Mouse (Mus musculus): ENCODE data around the gene Crybb3. TPM values are rescaled to one million over a fixed set of nuclear protein-coding genes. Genes with fewer than 3 reads are reported as not detected.

Gene Crybb3
- polyA plus RNA-seq, 1 experiment: 0.84 TPM

GRCm38 (mm10) chr5:113119861-113120465 is 38.6 kb upstream of the Crybb3 start:
- Histone ChIP-seq H3K4me1 (ENCODE audit: control insufficient read depth, insufficient read depth, low read length) (no peaks in the 10 kb centered on the region), H3K36me3 (ENCODE audit: control insufficient read depth, insufficient read depth, low read length) (no peaks in the 10 kb centered on the region), H3K4me3 (ENCODE audit: control insufficient read depth, low read depth, low read length) (no peak overlapping the region), H3K27ac (ENCODE audit: control insufficient read depth, insufficient read depth, low read depth, low read length) (no peak overlapping the region), H3K27me3 (ENCODE audit: control insufficient read depth, insufficient read depth, low read length) (no peaks in the 10 kb centered on the region)
- no peak for TF ChIP-seq CTCF (IDR thresholded peaks at IDR 0.05; ENCODE audit: control insufficient read depth, insufficient read depth, insufficient replicate concordance, low read depth, low read length)
- no peak for TF ChIP-seq POLR2A (IDR thresholded peaks at IDR 0.05; ENCODE audit: control insufficient read depth, low read depth, low read length)

DNA sequence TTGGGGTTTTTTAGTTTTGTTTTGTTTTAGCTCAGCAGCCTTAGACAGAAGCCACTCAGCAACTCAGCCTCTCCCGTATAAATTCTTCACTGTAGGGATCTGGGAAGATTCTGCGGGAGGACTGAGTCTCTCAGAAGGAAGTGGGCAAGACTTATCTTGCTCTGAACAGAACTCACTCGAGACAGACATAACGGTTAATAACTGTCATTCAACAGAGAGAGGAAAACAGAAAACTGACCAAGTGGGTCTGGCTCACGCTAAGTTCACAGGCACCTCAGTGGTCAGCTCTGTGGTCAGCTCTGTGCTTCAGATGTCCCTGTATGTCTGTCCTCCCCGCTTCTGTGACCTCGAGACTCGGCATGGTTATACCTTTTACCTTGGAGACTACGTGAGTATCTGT is 37.9 kb upstream of the Crybb3 start:
- Histone ChIP-seq H3K4me1 (ENCODE audit: control insufficient read depth, insufficient read depth, low read length) (no peaks in the 10 kb centered on the region), H3K27me3 (ENCODE audit: control insufficient read depth, insufficient read depth, low read length) (no peaks in the 10 kb centered on the region), H3K27ac (ENCODE audit: control insufficient read depth, insufficient read depth, low read depth, low read length) (no peak overlapping the region), H3K36me3 (ENCODE audit: control insufficient read depth, insufficient read depth, low read length) (no peaks in the 10 kb centered on the region), H3K4me3 (ENCODE audit: control insufficient read depth, low read depth, low read length) (no peak overlapping the region)
- TF ChIP-seq CTCF (IDR thresholded peaks at IDR 0.05; ENCODE audit: control insufficient read depth, insufficient read depth, insufficient replicate concordance, low read depth, low read length) (no peak), POLR2A (IDR thresholded peaks at IDR 0.05; ENCODE audit: control insufficient read depth, low read depth, low read length) (no peak)

GRCm38 (mm10) chr5:113118695-113119094 is 37.3 kb upstream of the Crybb3 start:
- no peak overlapping the region for H3K27ac ChIP-seq (ENCODE audit: control insufficient read depth, insufficient read depth, low read depth, low read length)
- no peak overlapping the region for H3K4me3 ChIP-seq (ENCODE audit: control insufficient read depth, low read depth, low read length)
- H3K4me1 ChIP-seq (ENCODE audit: control insufficient read depth, insufficient read depth, low read length): no peaks in the 10 kb centered on the region
- no peak for TF ChIP-seq POLR2A (IDR thresholded peaks at IDR 0.05; ENCODE audit: control insufficient read depth, low read depth, low read length)
- TF ChIP-seq CTCF (IDR thresholded peaks at IDR 0.05; ENCODE audit: control insufficient read depth, insufficient read depth, insufficient replicate concordance, low read depth, low read length): no peak
- no peaks in the 10 kb centered on the region for H3K36me3 ChIP-seq (ENCODE audit: control insufficient read depth, insufficient read depth, low read length)
- H3K27me3 ChIP-seq (ENCODE audit: control insufficient read depth, insufficient read depth, low read length): no peaks in the 10 kb centered on the region

DNA sequence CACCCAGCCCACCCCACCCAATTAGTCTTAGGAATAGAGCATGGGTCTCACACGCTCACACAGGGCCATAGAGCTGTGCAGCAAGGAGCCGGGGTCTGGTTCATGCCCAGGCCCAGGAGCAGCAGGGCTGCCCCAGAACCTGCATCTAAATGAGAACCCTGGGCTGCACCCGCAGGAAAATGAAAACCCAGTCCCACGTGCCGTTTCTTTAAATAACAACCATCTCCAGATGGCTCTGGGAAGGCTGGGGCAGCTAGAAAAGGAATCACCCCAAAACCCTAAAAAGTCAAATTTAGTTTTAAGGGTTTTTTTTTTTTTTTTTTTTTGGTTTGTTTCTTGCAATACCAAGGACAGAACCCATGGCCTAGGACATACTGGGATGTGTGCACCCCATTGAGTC is 36.0 kb upstream of the Crybb3 start:
- Histone ChIP-seq H3K4me1 (ENCODE audit: control insufficient read depth, insufficient read depth, low read length) (no peaks in the 10 kb centered on the region; the same call in 1 of the 2 replicates), H3K27ac (ENCODE audit: control insufficient read depth, insufficient read depth, low read depth, low read length) (no peak overlapping the region), H3K27me3 (ENCODE audit: control insufficient read depth, insufficient read depth, low read length) (no peaks in the 10 kb centered on the region)

GRCm38 (mm10) chr5:113115896-113116295 is 34.5 kb upstream of the Crybb3 start:
- no peaks in the 10 kb centered on the region for H3K27me3 ChIP-seq (ENCODE audit: control insufficient read depth, insufficient read depth, low read length)
- no peak overlapping the region for H3K4me3 ChIP-seq (ENCODE audit: control insufficient read depth, low read depth, low read length)
- H3K27ac ChIP-seq (ENCODE audit: control insufficient read depth, insufficient read depth, low read depth, low read length): no peak overlapping the region
- TF ChIP-seq CTCF (IDR thresholded peaks at IDR 0.05; ENCODE audit: control insufficient read depth, insufficient read depth, insufficient replicate concordance, low read depth, low read length): no peak
- TF ChIP-seq POLR2A (IDR thresholded peaks at IDR 0.05; ENCODE audit: control insufficient read depth, low read depth, low read length): no peak
- no peaks in the 10 kb centered on the region; the same call in 1 of the 2 replicates for H3K4me1 ChIP-seq (ENCODE audit: control insufficient read depth, insufficient read depth, low read length)
- no peaks in the 10 kb centered on the region for H3K36me3 ChIP-seq (ENCODE audit: control insufficient read depth, insufficient read depth, low read length)

More for the DNA sequence above, 36.0 kb upstream of the Crybb3 start:
- Histone ChIP-seq H3K36me3 (ENCODE audit: control insufficient read depth, insufficient read depth, low read length) (no peaks in the 10 kb centered on the region), H3K4me3 (ENCODE audit: control insufficient read depth, low read depth, low read length) (no peak overlapping the region)
- TF ChIP-seq POLR2A (IDR thresholded peaks at IDR 0.05; ENCODE audit: control insufficient read depth, low read depth, low read length): no peak
- no peak for TF ChIP-seq CTCF (IDR thresholded peaks at IDR 0.05; ENCODE audit: control insufficient read depth, insufficient read depth, insufficient replicate concordance, low read depth, low read length)

GRCm38 (mm10) chr5:113114264-113115225 is 33.2 kb upstream of the Crybb3 start:
- no peaks in the 10 kb centered on the region for H3K27me3 ChIP-seq (ENCODE audit: control insufficient read depth, insufficient read depth, low read length)
- no peak for TF ChIP-seq POLR2A (IDR thresholded peaks at IDR 0.05; ENCODE audit: control insufficient read depth, low read depth, low read length)
- TF ChIP-seq CTCF (IDR thresholded peaks at IDR 0.05; ENCODE audit: control insufficient read depth, insufficient read depth, insufficient replicate concordance, low read depth, low read length): no peak
- H3K36me3 ChIP-seq (ENCODE audit: control insufficient read depth, insufficient read depth, low read length): no peaks in the 10 kb centered on the region
- H3K4me3 ChIP-seq (ENCODE audit: control insufficient read depth, low read depth, low read length): no peak overlapping the region
- no peak overlapping the region for H3K27ac ChIP-seq (ENCODE audit: control insufficient read depth, insufficient read depth, low read depth, low read length)
- H3K4me1 ChIP-seq (ENCODE audit: control insufficient read depth, insufficient read depth, low read length): no peaks in the 10 kb centered on the region; the same call in 1 of the 2 replicates

- no peak for TF ChIP-seq POLR2A (IDR thresholded peaks at IDR 0.05; ENCODE audit: control insufficient read depth, low read depth, low read length)
- TF ChIP-seq CTCF (IDR thresholded peaks at IDR 0.05; ENCODE audit: control insufficient read depth, insufficient read depth, insufficient replicate concordance, low read depth, low read length): no peak
- H3K4me1 ChIP-seq (ENCODE audit: control insufficient read depth, insufficient read depth, low read length): no peaks in the 10 kb centered on the region; the same call in 1 of the 2 replicates
- no peaks in the 10 kb centered on the region for H3K27me3 ChIP-seq (ENCODE audit: control insufficient read depth, insufficient read depth, low read length)
- no peak overlapping the region for H3K27ac ChIP-seq (ENCODE audit: control insufficient read depth, insufficient read depth, low read depth, low read length)
- no peaks in the 10 kb centered on the region for H3K36me3 ChIP-seq (ENCODE audit: control insufficient read depth, insufficient read depth, low read length)
- peak overlapping the region; percentile 13 for H3K4me3 ChIP-seq (ENCODE audit: control insufficient read depth, low read depth, low read length)
Measured at GRCm38 (mm10) chr5:113113120-113113519, 31.7 kb upstream of the Crybb3 start.
